Mouse (Mus musculus) ES-Bruce4 (cell line): ENCODE results near the gene Arhgef19. TPM values are rescaled to one million over a fixed set of nuclear protein-coding genes. Genes with fewer than 3 reads are reported as not detected.

ENCODE experiments used
- H3K27ac ChIP-seq: 2 replicates; pipeline ENCODE4 v1.5.1; 2012; ENCODE audit warnings: low read length, inconsistent platforms; ENCODE audit not compliant: insufficient read depth
- H3K27me3 ChIP-seq: 2 replicates; pipeline ENCODE4 v1.6.1; 2012; ENCODE audit warnings: mild to moderate bottlenecking, low read length, inconsistent platforms; ENCODE audit not compliant: control insufficient read depth, poor library complexity, insufficient read depth, severe bottlenecking
- H3K36me3 ChIP-seq: 2 replicates; pipeline ENCODE4 v1.6.1; 2012; ENCODE audit warnings: inconsistent platforms, mild to moderate bottlenecking, low read length, moderate library complexity; ENCODE audit not compliant: control insufficient read depth, poor library complexity, insufficient read depth, severe bottlenecking
- H3K4me1 ChIP-seq: one replicate; pipeline ENCODE4 v1.8.1; 2011; ENCODE audit warnings: low read length; ENCODE audit not compliant: control insufficient read depth, insufficient read depth
- H3K4me3 ChIP-seq: 2 replicates; pipeline ENCODE4 v1.5.1; 2011; ENCODE audit warnings: low read depth, mild to moderate bottlenecking, low read length
- H3K9ac ChIP-seq: 2 replicates; pipeline ENCODE4 v1.6.1; 2012; ENCODE audit warnings: low read depth, mild to moderate bottlenecking, inconsistent platforms; ENCODE audit not compliant: poor library complexity, severe bottlenecking
- H3K9me3 ChIP-seq: replicated peaks from 2 replicates; pipeline ENCODE4 v1.6.1; 2012; ENCODE audit warnings: mild to moderate bottlenecking, low read length, inconsistent platforms; ENCODE audit not compliant: control insufficient read depth, poor library complexity, insufficient read depth, severe bottlenecking
- CTCF ChIP-seq: IDR thresholded peaks from one replicate; pipeline ENCODE4 v1.8.1; 2011; ENCODE audit warnings: low read depth, low read length
- EP300 ChIP-seq: IDR thresholded peaks from 2 replicates; pipeline ENCODE4 v1.6.1; 2011; ENCODE audit warnings: low read depth, low read length; ENCODE audit not compliant: insufficient read depth
- POLR2A ChIP-seq: IDR thresholded peaks from one replicate; pipeline ENCODE4 v1.8.1; 2011; ENCODE audit warnings: low read length; ENCODE audit not compliant: insufficient read depth
- polyA plus RNA-seq: library from polyadenylated mRNA; stranded (reverse); fragments of >200 nt; gene quantifications from 2 replicates; pipeline ENCODE4 v1.2.4, GENCODE M21; 2011; ENCODE audit warnings: low read depth; ENCODE audit not compliant: missing spikeins, insufficient read depth, insufficient read length

Gene Arhgef19
- polyA plus RNA-seq, 1 experiment: 8.3 TPM

- H3K9ac ChIP-seq: no peak overlapping the region
- no peak overlapping the region for H3K27ac ChIP-seq
- H3K4me3 ChIP-seq: no peak overlapping the region
- no peaks in the 10 kb centered on the region for H3K36me3 ChIP-seq
- no peaks in the 10 kb centered on the region for H3K9me3 ChIP-seq
- peaks cover 10% of the 10 kb centered on the region for H3K4me1 ChIP-seq
- TF ChIP-seq POLR2A: no peak
- no peak for TF ChIP-seq EP300
- no peak for TF ChIP-seq CTCF
- no peaks in the 10 kb centered on the region for H3K27me3 ChIP-seq
Measured at GRCm38 (mm10) chr4:141267250-141267649, 28.0 kb downstream of the Arhgef19 start.

DNA sequence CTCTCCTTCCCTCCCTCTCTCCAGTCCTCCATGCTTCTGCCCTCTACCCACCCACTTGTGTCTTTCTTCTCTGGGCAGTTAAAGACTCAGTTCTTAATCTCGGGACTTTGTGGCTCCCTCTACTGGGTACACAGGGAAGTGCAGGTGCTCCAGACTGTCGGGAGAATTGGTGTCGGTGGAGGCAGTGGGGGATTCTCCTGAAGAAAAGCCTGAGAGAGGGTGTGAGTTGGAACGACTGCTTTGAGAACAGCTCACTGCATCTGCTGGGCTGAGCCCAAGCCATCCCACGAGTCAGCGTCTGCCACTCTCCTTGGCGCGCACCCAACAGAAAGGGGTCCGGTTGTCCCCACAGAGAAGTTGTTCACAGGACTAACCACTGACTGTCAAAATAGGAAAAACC, 28.5 kb downstream of the Arhgef19 start:
- Histone ChIP-seq H3K4me3 (no peak overlapping the region), H3K9me3 (no peaks in the 10 kb centered on the region), H3K36me3 (no peaks in the 10 kb centered on the region), H3K27me3 (no peaks in the 10 kb centered on the region), H3K9ac (no peak overlapping the region), H3K27ac (no peak overlapping the region), H3K4me1 (peaks cover 11% of the 10 kb centered on the region)
- no peak for TF ChIP-seq POLR2A
- TF ChIP-seq CTCF: peak; percentile 73
- no peak for TF ChIP-seq EP300

DNA sequence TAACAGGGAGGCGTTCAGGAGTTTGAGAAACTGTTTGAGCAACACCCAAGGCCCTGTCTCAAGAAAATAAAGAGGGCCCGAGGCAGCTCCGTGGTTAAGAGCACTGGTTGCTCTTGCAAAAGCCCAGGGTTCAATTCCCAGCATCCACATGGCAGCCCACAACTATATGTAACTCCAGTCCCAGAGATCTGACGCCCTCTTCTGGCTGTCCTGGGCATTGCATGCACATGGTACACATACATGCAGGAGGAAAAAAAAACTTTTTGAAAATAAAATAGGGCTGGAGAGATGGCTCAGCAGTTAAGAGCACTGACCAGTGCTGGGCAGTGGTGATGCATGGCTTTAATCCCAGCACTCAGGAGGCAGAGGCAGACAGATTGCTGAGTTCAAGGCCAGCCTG, 29.1 kb downstream of the Arhgef19 start:
- Histone ChIP-seq H3K4me1 (peaks cover 11% of the 10 kb centered on the region), H3K27ac (no peak overlapping the region), H3K36me3 (no peaks in the 10 kb centered on the region), H3K4me3 (no peak overlapping the region), H3K9me3 (no peaks in the 10 kb centered on the region), H3K9ac (no peak overlapping the region), H3K27me3 (no peaks in the 10 kb centered on the region)
- TF ChIP-seq EP300 (no peak), CTCF (peak; percentile 34), POLR2A (no peak)

DNA sequence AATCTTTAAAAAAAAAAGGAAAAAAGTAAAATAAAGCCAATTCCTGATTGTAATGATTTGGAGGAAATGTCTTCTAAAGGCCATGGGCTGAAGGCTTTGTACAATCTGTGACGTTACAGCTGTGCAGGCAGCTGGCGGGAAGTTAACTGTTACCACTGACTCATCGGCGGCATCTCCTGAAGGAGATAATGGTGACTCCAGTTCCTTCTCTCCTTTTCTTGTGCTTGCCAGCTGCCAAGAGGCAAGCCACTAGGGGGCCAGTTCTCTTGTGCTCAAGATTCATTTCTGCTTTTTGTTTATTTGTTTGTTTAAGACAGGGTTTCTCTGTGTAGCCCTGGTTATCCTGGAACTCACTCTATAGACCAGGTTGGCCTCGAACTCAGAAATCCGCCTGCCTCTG, 29.8 kb downstream of the Arhgef19 start:
- H3K27ac ChIP-seq: no peak overlapping the region
- no peak overlapping the region for H3K9ac ChIP-seq
- no peaks in the 10 kb centered on the region for H3K27me3 ChIP-seq
- H3K4me1 ChIP-seq: peaks cover 11% of the 10 kb centered on the region
- TF ChIP-seq EP300 (no peak), POLR2A (no peak), CTCF (no peak)
- H3K4me3 ChIP-seq: no peak overlapping the region
- no peaks in the 10 kb centered on the region for H3K9me3 ChIP-seq
- no peaks in the 10 kb centered on the region for H3K36me3 ChIP-seq

DNA sequence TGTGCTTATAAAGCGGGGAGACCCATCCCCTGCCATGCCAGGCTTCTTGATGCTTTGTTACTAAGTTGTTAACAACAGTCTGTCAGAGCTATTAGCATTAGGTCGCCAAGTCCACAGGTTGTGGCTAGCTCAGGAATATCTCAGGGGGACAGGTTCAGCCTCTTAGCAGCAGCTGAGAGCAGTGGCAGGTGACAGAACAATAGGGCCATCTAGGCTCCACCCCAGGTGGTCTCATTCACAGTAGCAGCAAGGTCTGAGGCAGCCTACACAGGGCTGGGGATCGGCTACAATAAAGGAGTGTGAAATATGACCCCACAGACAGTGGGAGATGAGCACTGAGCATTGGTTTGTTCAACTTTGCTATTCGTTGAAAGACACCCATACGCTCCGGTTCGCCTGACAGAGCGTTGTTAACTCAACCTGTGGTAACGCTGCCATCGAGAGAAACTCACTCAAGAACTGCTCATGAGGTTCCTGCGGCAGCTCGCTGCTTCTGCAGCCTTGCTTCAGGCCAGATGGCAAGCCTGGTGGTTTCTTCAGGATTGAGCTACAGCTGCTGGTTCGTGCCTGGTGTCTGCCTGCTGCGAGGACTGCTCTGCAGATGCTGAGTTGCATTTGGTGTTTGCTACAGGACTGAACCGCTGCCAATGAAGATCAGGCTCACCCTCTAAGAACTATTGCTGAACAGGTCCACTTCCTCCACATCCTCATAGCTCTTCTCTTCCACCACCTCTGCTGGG, 31.1 kb downstream of the Arhgef19 start:
- Histone ChIP-seq H3K4me1 (peaks cover 17% of the 10 kb centered on the region), H3K9ac (no peak overlapping the region), H3K27ac (peak overlapping the region; percentile 63), H3K36me3 (no peaks in the 10 kb centered on the region), H3K27me3 (no peaks in the 10 kb centered on the region), H3K9me3 (no peaks in the 10 kb centered on the region), H3K4me3 (no peak overlapping the region)
- TF ChIP-seq POLR2A (no peak), EP300 (peak; percentile 92), CTCF (no peak)

GRCm38 (mm10) chr4:141271228-141271627, 31.9 kb downstream of the Arhgef19 start:
- Histone ChIP-seq H3K9me3 (no peaks in the 10 kb centered on the region), H3K36me3 (no peaks in the 10 kb centered on the region), H3K4me3 (no peak overlapping the region), H3K27me3 (no peaks in the 10 kb centered on the region), H3K9ac (no peak overlapping the region), H3K4me1 (peaks cover 19% of the 10 kb centered on the region), H3K27ac (no peak overlapping the region)
- TF ChIP-seq EP300: 0 out of 2 replicates have a peak, but pooled peaks have one; percentile 37
- TF ChIP-seq CTCF: peak; percentile 52
- no peak for TF ChIP-seq POLR2A
